Mouse (Mus musculus): ENCODE results near the gene Hephl1.

DNA sequence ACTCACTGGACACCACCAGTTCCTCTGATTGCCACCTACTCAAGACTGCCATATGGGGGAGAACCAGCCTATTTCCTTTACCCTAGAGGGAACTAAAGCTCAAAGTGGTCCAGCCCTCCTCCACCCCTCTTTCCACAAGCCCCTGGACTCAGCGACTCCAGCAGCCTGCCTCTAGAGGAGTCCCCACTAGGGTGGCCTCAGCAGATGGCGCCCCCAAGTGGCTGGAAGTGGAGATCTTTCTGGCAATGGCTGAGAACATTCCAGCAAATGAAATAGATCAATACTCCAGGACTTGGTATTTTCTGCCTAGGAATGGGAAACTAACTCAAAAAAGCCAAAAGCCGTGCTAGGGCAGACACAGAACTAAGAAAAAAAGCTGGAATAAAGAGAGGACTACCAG lies 84.2 kb downstream of the Hephl1 start:
- TF ChIP-seq CTCF (IDR thresholded peaks at IDR 0.05) (peak; percentile 55), EP300 (IDR thresholded peaks at IDR 0.05) (no peak)

Data from lung, postnatal 0 days (tissue).